9 mouse cellular contexts compared by ENCODE assay signal in genomic region chr14:14068553-14068952, GRCm38 (mm10). TPM values are rescaled to one million over a fixed set of nuclear protein-coding genes. Genes with fewer than 3 reads are reported as not detected.
DNase-seq lines count a peak whose midpoint lies in the region; ATAC-seq and TF ChIP-seq lines count a peak whose summit lies in the region.
"Had no signal": no experiment of that assay in that cellular context is flagged by ENCODE, and none has a peak within 500 bp of the region (broad histone marks: within the 10 kb centered on the region; RNA-seq: fewer than 3 reads in every experiment).

No protein-coding gene starts in this region.

- H3K27me3 ChIP-seq in kidney, embryonic 15.5 days: no peaks in the 10 kb centered on the region
- H3K27me3 ChIP-seq in hindbrain, embryonic 15.5 days: no peaks in the 10 kb centered on the region
- no peaks in the 10 kb centered on the region for H3K27me3 ChIP-seq in midbrain, embryonic 12.5 days

- WGBS in kidney, embryonic 15.5 days: 64% methylated on average over 3 of the region's 3 CpGs
- 28% methylated on average over 3 of the region's 3 CpGs for WGBS in hindbrain, embryonic 15.5 days
- 14% methylated on average over 3 of the region's 3 CpGs for WGBS in midbrain, embryonic 12.5 days

- H3K4me3 ChIP-seq in kidney, embryonic 15.5 days (replicated peaks): no peak overlapping the region
- no peak overlapping the region for H3K4me3 ChIP-seq in bone marrow macrophage, adult 2 months (ENCODE audit: insufficient read depth, low read length)
- no peak overlapping the region for H3K4me3 ChIP-seq in hindbrain, embryonic 15.5 days
- H3K4me3 ChIP-seq in midbrain, embryonic 12.5 days: no peak overlapping the region
- H3K4me3 ChIP-seq: myocyte had no signal

- H3K27ac ChIP-seq in kidney, embryonic 15.5 days: peak overlapping the region; percentile 86
- peak overlapping the region; percentile 68 for H3K27ac ChIP-seq in bone marrow macrophage, adult 2 months (ENCODE audit: insufficient read depth, low read depth, low read length)
- peak overlapping the region; percentile 17 for H3K27ac ChIP-seq in hindbrain, embryonic 15.5 days (replicated peaks)
- peak overlapping the region; percentile 80 for H3K27ac ChIP-seq in midbrain, embryonic 12.5 days (replicated peaks)

- no peak for TF ChIP-seq CTCF in bone marrow macrophage, adult 2 months (IDR thresholded peaks at IDR 0.05; ENCODE audit: low read depth, low read length)

- no peak for ATAC-seq in kidney, embryonic 15.5 days (replicated peaks; ENCODE audit: low FRiP score)
- no peak for ATAC-seq in hindbrain, embryonic 15.5 days (ENCODE audit: low FRiP score, low read depth)
- no peak for ATAC-seq in midbrain, embryonic 12.5 days (ENCODE audit: low FRiP score, low read depth)

- no peak overlapping the region for H3K4me2 ChIP-seq in kidney, embryonic 15.5 days
- H3K4me2 ChIP-seq in hindbrain, embryonic 15.5 days: no peak overlapping the region
- peak overlapping the region; percentile 44; the same call in 1 of the 2 replicates for H3K4me2 ChIP-seq in midbrain, embryonic 12.5 days (replicated peaks)

- no peaks in the 10 kb centered on the region for H3K9me3 ChIP-seq in kidney, embryonic 15.5 days (replicated peaks)
- no peaks in the 10 kb centered on the region for H3K9me3 ChIP-seq in hindbrain, embryonic 15.5 days
- H3K9me3 ChIP-seq in midbrain, embryonic 12.5 days: no peaks in the 10 kb centered on the region

- DNase-seq in kidney, postnatal 10 days: no peak
- DNase-seq in adrenal gland, adult 18-20 months (ENCODE audit: low spot score in 2 of 2): no peak
- DNase-seq in spleen, adult 12 weeks (ENCODE audit: low spot score): no peak
- DNase-seq in c-Kit-positive CD71-positive TER-119-positive erythroid progenitor cells, embryonic 14.5 days (ENCODE audit: low spot score): no peak

- peaks cover 25% of the 10 kb centered on the region for H3K4me1 ChIP-seq in kidney, embryonic 15.5 days
- H3K4me1 ChIP-seq in bone marrow macrophage, adult 2 months (ENCODE audit: control insufficient read depth, insufficient read depth, low read length): peaks cover 35% of the 10 kb centered on the region
- H3K4me1 ChIP-seq in hindbrain, embryonic 15.5 days (replicated peaks): peaks cover 38% of the 10 kb centered on the region
- H3K4me1 ChIP-seq in midbrain, embryonic 12.5 days: peaks cover 73% of the 10 kb centered on the region

- H3K9ac ChIP-seq in kidney, embryonic 15.5 days: no peak overlapping the region
- no peak overlapping the region for H3K9ac ChIP-seq in hindbrain, embryonic 15.5 days
- H3K9ac ChIP-seq in midbrain, embryonic 12.5 days (replicated peaks): no peak overlapping the region

- no peaks in the 10 kb centered on the region for H3K36me3 ChIP-seq in kidney, embryonic 15.5 days
- H3K36me3 ChIP-seq in hindbrain, embryonic 15.5 days: no peaks in the 10 kb centered on the region
- no peaks in the 10 kb centered on the region for H3K36me3 ChIP-seq in midbrain, embryonic 12.5 days

- TF ChIP-seq POLR2A in bone marrow macrophage, adult 2 months (IDR thresholded peaks at IDR 0.05; ENCODE audit: borderline replicate concordance, low read depth, low read length): no peak

RNA-seq across cellular contexts. Expression of gene Psmd6, which starts 52.2 kb away (rescaled TPM):
- polyA plus RNA-seq in kidney, embryonic 15.5 days (2015; fragmentation: Nextera tagmentation; extraction: Ambion mirVana): 235 and 255 TPM in 2 replicates
- 73.8 and 82.9 TPM in 2 replicates for polyA plus RNA-seq in bone marrow macrophage, adult 2 months (2012; ENCODE audit: insufficient read depth, insufficient read length, missing spikeins)
- 238 and 245 TPM in 2 replicates for polyA plus RNA-seq in hindbrain, embryonic 15.5 days (2015; fragmentation: Nextera tagmentation; extraction: Ambion mirVana)
- polyA plus RNA-seq in midbrain, embryonic 12.5 days (2016; fragmentation: Nextera tagmentation; extraction: Ambion mirVana): 289 and 291 TPM in 2 replicates
- 100 to 1,000 TPM; 109 to 127 TPM for total RNA-seq in adrenal gland, adult 18-20 months (2021)

Comparison
In these comparisons a context has a peak if more than half of its experiments do, and no peak if none do; other contexts are left out.
1. H3K27ac ChIP-seq: peak in every context shown above with its lines; median percentile 86 in kidney, embryonic 15.5 days; 80 in midbrain, embryonic 12.5 days; 68 in bone marrow macrophage, adult 2 months; 17 in hindbrain, embryonic 15.5 days.